Mouse (Mus musculus) Muller cell, postnatal 12 days (primary cell): ENCODE results near the gene Kcnk12.

ENCODE experiments used
- DNase-seq: peaks from one replicate; pipeline ENCODE4 v3.0.0-alpha.2; 2015; ENCODE audit errors: inconsistent ontology term

Kcnk12 gene

GRCm38 (mm10) chr17:87698996-87699765 is 98.6 kb downstream of the Kcnk12 start:
- DNase-seq = peak; percentile 3

GRCm38 (mm10) chr17:87696814-87697213 is 101.0 kb downstream of the Kcnk12 start:
- peak; percentile 43 for DNase-seq

GRCm38 (mm10) chr17:87695874-87696465 is 101.8 kb downstream of the Kcnk12 start:
- peak; percentile 44 for DNase-seq
